Mouse (Mus musculus): ENCODE measurements around the gene Bpgm. TPM values are rescaled to one million over a fixed set of nuclear protein-coding genes. Genes with fewer than 3 reads are reported as not detected.

Gene Bpgm
- total and polyA plus RNA-seq, 2 experiments from 2014 or later: 26.3 to 29.2 TPM

DNA sequence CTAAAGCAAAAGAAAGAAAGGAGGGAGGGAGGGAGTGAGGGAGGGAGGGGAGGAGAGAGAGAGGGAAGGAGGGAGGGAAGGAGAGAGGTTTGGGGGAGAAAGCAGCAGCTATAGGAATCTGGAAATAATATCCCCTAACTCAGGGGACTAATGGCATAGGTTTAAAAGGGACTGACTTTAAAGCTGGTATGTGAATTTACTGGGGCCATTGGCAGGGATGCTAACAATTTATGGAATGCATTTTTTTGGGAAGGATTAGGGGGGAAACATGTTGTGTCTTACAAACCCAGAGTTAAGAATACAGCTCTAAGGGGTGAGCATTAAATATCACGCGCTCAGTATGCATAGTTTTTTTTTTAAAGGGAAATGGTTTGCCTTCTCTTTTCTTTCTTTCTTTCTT lies 44.5 kb downstream of the Bpgm start:
- WGBS: 87% methylated on average over 2 of the region's 2 CpGs
- Histone ChIP-seq H3K4me1 (ENCODE audit: control insufficient read depth, insufficient read depth) (no peaks in the 10 kb centered on the region), H3K4me3 (ENCODE audit: low read depth, low read length) (no peak overlapping the region), H3K27me3 (ENCODE audit: control insufficient read depth, insufficient read depth, low read length) (no peaks in the 10 kb centered on the region), H3K36me3 (replicated peaks; ENCODE audit: control insufficient read depth, insufficient read depth, low read length) (no peaks in the 10 kb centered on the region), H3K9ac (replicated peaks; ENCODE audit: low read depth, low read length) (no peak overlapping the region), H3K9me3 (replicated peaks; ENCODE audit: control insufficient read depth, low read length) (no peaks in the 10 kb centered on the region), H3K4me2 (ENCODE audit: low read depth, low read length) (no peak overlapping the region), H3K27ac (ENCODE audit: low read depth) (no peak overlapping the region)
- no peak for TF ChIP-seq EP300 (IDR thresholded peaks at IDR 0.05; ENCODE audit: low read depth)
- no peak for TF ChIP-seq CTCF (IDR thresholded peaks at IDR 0.05; ENCODE audit: low read depth)
- ATAC-seq (ENCODE audit: insufficient read depth, low read depth): no peak
- no peak for DNase-seq (ENCODE audit: low spot score)

DNA sequence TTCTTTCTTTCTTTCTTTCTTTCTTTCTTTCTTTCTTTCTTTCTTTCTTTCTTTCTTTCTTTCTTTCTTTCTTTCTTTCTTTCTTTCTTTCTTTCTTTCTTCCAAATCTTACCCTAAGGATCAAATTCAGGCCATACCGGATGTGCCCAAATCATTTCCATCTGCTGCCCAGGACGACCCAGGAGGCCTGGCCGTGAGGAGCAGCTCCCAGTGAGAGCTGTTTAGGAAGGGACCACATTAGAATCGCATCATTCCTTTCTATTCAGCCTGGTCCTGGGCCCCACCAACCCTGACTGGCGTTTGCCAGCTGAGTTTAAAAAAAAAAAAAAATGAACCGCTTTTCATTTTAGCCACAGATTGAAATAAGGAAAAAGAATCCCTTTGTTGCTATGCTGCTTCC lies 44.9 kb downstream of the Bpgm start:
- no peak for ATAC-seq (ENCODE audit: insufficient read depth, low read depth)
- H3K36me3 ChIP-seq (replicated peaks; ENCODE audit: control insufficient read depth, insufficient read depth, low read length): no peaks in the 10 kb centered on the region
- 62% methylated on average over 6 of the region's 6 CpGs for WGBS

DNA sequence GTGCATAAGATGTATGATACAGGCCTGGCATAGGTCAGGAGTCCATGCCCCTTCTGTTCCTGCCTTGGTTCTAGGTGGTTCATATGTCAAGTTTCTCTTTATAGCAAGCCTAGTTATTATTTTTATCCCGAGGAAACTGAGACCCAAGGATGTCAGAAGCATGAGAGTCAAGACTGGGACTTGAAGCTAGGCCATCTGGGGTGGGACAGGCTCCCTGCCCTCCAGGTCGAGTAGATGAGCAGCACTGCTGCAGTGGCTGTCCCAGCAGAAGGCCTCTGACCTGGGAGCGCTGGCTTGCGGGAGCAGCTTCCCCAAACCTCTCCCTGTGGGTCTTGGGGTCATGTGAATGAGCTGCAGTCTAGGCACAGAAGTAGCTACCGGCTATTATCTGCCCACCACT lies 47.5 kb downstream of the Bpgm start:
- no peaks in the 10 kb centered on the region for H3K9me3 ChIP-seq (replicated peaks; ENCODE audit: control insufficient read depth, low read length)
- H3K36me3 ChIP-seq (replicated peaks; ENCODE audit: control insufficient read depth, insufficient read depth, low read length): no peaks in the 10 kb centered on the region
- DNase-seq (ENCODE audit: low spot score) (no peak), ATAC-seq (ENCODE audit: insufficient read depth, low read depth) (no peak)
- no peak overlapping the region for H3K27ac ChIP-seq (ENCODE audit: low read depth)
- no peaks in the 10 kb centered on the region for H3K4me1 ChIP-seq (ENCODE audit: control insufficient read depth, insufficient read depth)
- 66% methylated on average over 5 of the region's 5 CpGs for WGBS
- no peaks in the 10 kb centered on the region for H3K27me3 ChIP-seq (ENCODE audit: control insufficient read depth, insufficient read depth, low read length)
- TF ChIP-seq EP300 (IDR thresholded peaks at IDR 0.05; ENCODE audit: low read depth) (no peak), CTCF (IDR thresholded peaks at IDR 0.05; ENCODE audit: low read depth) (no peak)
- no peak overlapping the region for H3K9ac ChIP-seq (replicated peaks; ENCODE audit: low read depth, low read length)
- H3K4me3 ChIP-seq (ENCODE audit: low read depth, low read length): no peak overlapping the region
- H3K4me2 ChIP-seq (ENCODE audit: low read depth, low read length): no peak overlapping the region

More for the DNA sequence above, 44.9 kb downstream of the Bpgm start:
- DNase-seq (ENCODE audit: low spot score): no peak
- Histone ChIP-seq H3K27me3 (ENCODE audit: control insufficient read depth, insufficient read depth, low read length) (no peaks in the 10 kb centered on the region), H3K27ac (ENCODE audit: low read depth) (no peak overlapping the region), H3K9ac (replicated peaks; ENCODE audit: low read depth, low read length) (no peak overlapping the region), H3K4me2 (ENCODE audit: low read depth, low read length) (no peak overlapping the region), H3K4me3 (ENCODE audit: low read depth, low read length) (no peak overlapping the region), H3K4me1 (ENCODE audit: control insufficient read depth, insufficient read depth) (no peaks in the 10 kb centered on the region), H3K9me3 (replicated peaks; ENCODE audit: control insufficient read depth, low read length) (no peaks in the 10 kb centered on the region)
- TF ChIP-seq EP300 (IDR thresholded peaks at IDR 0.05; ENCODE audit: low read depth): no peak
- TF ChIP-seq CTCF (IDR thresholded peaks at IDR 0.05; ENCODE audit: low read depth): no peak

- ATAC-seq (ENCODE audit: insufficient read depth, low read depth): no peak
- Histone ChIP-seq H3K4me3 (ENCODE audit: low read depth, low read length) (no peak overlapping the region), H3K9me3 (replicated peaks; ENCODE audit: control insufficient read depth, low read length) (no peaks in the 10 kb centered on the region), H3K4me2 (ENCODE audit: low read depth, low read length) (no peak overlapping the region), H3K27ac (ENCODE audit: low read depth) (no peak overlapping the region), H3K27me3 (ENCODE audit: control insufficient read depth, insufficient read depth, low read length) (no peaks in the 10 kb centered on the region), H3K9ac (replicated peaks; ENCODE audit: low read depth, low read length) (no peak overlapping the region), H3K4me1 (ENCODE audit: control insufficient read depth, insufficient read depth) (no peaks in the 10 kb centered on the region), H3K36me3 (replicated peaks; ENCODE audit: control insufficient read depth, insufficient read depth, low read length) (no peaks in the 10 kb centered on the region)
- no peak for DNase-seq (ENCODE audit: low spot score)
- TF ChIP-seq EP300 (IDR thresholded peaks at IDR 0.05; ENCODE audit: low read depth): no peak
- TF ChIP-seq CTCF (IDR thresholded peaks at IDR 0.05; ENCODE audit: low read depth): no peak
- 85% methylated on average over 1 of the region's 1 CpGs for WGBS
Observed at GRCm38 (mm10) chr6:34525499-34525924, 49.5 kb downstream of the Bpgm start.

DNA sequence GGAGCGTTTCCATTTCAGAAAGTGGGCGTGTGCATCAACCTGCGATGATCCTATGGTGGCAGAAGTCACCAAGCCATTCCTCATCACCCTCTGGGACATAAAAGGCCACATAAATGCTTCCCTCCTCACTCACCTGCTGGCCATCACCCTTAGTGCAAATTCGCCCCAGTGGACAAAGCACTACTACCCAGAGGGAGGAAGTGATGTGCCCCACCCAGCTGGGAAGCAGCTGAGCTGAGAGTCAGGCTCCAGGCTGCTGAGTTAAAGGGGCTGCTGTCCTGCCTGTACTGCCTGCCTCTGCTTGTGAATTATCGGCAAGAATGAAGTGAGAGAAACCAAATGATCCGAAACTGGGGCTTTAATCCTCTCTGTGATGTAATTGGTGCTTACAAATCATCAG lies 49.9 kb downstream of the Bpgm start:
- H3K4me1 ChIP-seq (ENCODE audit: control insufficient read depth, insufficient read depth): no peaks in the 10 kb centered on the region
- TF ChIP-seq EP300 (IDR thresholded peaks at IDR 0.05; ENCODE audit: low read depth): no peak
- TF ChIP-seq CTCF (IDR thresholded peaks at IDR 0.05; ENCODE audit: low read depth): no peak
- no peak overlapping the region for H3K4me3 ChIP-seq (ENCODE audit: low read depth, low read length)
- ATAC-seq (ENCODE audit: insufficient read depth, low read depth): no peak
- 75% methylated on average over 6 of the region's 6 CpGs for WGBS
- no peaks in the 10 kb centered on the region for H3K27me3 ChIP-seq (ENCODE audit: control insufficient read depth, insufficient read depth, low read length)
- no peaks in the 10 kb centered on the region for H3K36me3 ChIP-seq (replicated peaks; ENCODE audit: control insufficient read depth, insufficient read depth, low read length)
- no peaks in the 10 kb centered on the region for H3K9me3 ChIP-seq (replicated peaks; ENCODE audit: control insufficient read depth, low read length)
- no peak for DNase-seq (ENCODE audit: low spot score)
- H3K9ac ChIP-seq (replicated peaks; ENCODE audit: low read depth, low read length): no peak overlapping the region
- H3K27ac ChIP-seq (ENCODE audit: low read depth): no peak overlapping the region
- H3K4me2 ChIP-seq (ENCODE audit: low read depth, low read length): no peak overlapping the region

DNA sequence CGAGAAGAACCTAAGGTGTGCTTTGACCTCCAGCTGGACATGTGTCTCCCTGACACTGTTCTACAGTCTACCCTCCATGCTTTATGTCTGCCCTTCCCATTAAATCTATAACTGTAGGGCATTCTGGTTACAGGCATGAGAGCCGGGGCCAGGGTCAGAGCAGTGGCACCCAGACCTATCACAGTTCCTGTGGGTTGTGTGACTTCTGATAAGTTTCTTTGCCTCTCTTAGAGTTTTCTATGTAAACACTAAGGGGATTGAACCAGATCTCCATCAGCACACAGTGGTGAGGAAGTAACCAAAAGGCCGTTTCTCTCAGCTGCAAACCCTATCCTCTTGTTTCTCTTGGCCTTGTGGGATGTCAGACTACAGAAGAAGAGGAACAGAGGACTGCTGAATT lies 50.4 kb downstream of the Bpgm start:
- Histone ChIP-seq H3K9me3 (replicated peaks; ENCODE audit: control insufficient read depth, low read length) (no peaks in the 10 kb centered on the region), H3K4me2 (ENCODE audit: low read depth, low read length) (no peak overlapping the region), H3K4me3 (ENCODE audit: low read depth, low read length) (no peak overlapping the region), H3K36me3 (replicated peaks; ENCODE audit: control insufficient read depth, insufficient read depth, low read length) (no peaks in the 10 kb centered on the region), H3K9ac (replicated peaks; ENCODE audit: low read depth, low read length) (no peak overlapping the region), H3K27me3 (ENCODE audit: control insufficient read depth, insufficient read depth, low read length) (no peaks in the 10 kb centered on the region), H3K4me1 (ENCODE audit: control insufficient read depth, insufficient read depth) (no peaks in the 10 kb centered on the region), H3K27ac (ENCODE audit: low read depth) (no peak overlapping the region)
- DNase-seq (ENCODE audit: low spot score) (no peak), ATAC-seq (ENCODE audit: insufficient read depth, low read depth) (no peak)
- 71% methylated on average over 3 of the region's 3 CpGs for WGBS
- TF ChIP-seq CTCF (IDR thresholded peaks at IDR 0.05; ENCODE audit: low read depth) (no peak), EP300 (IDR thresholded peaks at IDR 0.05; ENCODE audit: low read depth) (no peak)

Data from heart, postnatal 0 days (tissue).